Mouse (Mus musculus): ENCODE results near the gene Tenm3.

Gene Tenm3

GRCm38 (mm10) chr8:48843931-48844285, at the start of gene Tenm3:
TSS of gene Tenm3 (minus strand) at chr8:48843951.
- DNase-seq (ENCODE audit: low spot score), result no peak

DNA sequence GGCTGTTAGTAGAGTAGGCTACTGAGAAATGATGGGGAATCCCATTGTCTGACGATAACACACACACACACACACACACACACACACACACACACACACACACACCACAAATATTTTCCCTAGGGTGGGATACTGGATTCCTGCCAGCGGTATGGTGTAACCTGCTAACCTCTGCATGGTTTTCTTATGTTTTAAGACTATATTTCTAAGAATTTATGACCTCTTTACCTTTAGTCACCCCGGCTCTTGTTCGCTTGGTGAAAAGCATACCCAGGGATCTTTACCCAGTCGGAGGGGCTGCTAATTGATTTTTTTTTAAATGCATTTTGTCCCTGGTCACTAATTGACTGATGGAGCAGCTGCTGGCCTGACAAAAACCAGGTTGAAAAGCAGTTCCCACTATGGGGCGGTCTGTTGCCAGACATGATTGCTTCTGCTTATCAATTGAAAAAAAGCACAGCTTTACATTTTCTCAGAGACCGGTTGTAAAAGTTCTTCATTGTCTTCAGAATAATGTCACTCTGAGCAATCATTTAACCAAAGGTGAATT, 46.5 kb upstream of the Tenm3 start:
- DNase-seq (ENCODE audit: low spot score), result no peak

- DNase-seq (ENCODE audit: low spot score), result no peak
Observed at GRCm38 (mm10) chr8:48884270-48884669, 40.5 kb upstream of the Tenm3 start.

DNA sequence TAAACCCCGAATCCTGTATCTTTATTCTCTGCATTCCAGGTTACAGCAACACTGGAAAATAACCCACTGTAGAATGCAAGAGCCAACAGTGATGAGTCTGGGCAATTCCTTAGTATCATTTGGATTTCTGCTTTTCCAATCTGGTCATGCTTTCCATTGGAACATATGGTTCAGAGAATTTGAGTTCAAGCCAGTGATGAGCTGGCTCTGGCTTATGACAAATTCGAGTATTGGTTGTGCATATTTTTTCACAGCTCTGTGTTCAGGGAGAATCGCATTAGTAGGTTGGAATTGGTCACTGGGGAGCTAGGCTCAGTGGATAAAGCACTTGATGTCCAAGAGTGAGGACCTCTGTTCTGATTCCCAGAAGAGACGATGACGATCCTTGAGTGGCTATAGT, 36.8 kb upstream of the Tenm3 start:
- no peak for DNase-seq (ENCODE audit: low spot score)

GRCm38 (mm10) chr8:48865972-48866371, 22.2 kb upstream of the Tenm3 start:
- no peak for DNase-seq (ENCODE audit: low spot score)

DNA sequence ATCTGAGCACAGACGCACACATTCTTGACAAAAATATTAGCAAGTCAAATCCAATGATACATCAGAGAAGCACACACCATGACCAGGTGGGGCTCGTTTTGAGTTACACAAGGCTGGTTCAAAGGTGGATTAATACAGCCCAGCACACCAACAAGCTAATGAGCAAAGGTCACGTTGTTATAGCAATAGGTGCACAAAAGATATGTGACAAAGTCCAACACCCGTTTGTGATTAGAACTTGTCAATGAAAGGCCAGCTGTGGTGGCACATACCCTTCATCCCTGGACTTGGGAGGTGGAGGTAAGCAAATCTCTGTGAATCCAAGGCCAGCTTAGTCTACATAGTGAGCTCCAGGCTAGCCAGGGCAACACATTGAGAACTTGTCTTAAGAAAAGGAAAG, 21.7 kb upstream of the Tenm3 start:
- no peak for DNase-seq (ENCODE audit: low spot score)

GRCm38 (mm10) chr8:48850223-48851010, 6.7 kb upstream of the Tenm3 start:
- no peak for DNase-seq (ENCODE audit: low spot score)

- no peak for DNase-seq (ENCODE audit: low spot score)
Observed at GRCm38 (mm10) chr8:48849091-48849616, 5.4 kb upstream of the Tenm3 start.

DNA sequence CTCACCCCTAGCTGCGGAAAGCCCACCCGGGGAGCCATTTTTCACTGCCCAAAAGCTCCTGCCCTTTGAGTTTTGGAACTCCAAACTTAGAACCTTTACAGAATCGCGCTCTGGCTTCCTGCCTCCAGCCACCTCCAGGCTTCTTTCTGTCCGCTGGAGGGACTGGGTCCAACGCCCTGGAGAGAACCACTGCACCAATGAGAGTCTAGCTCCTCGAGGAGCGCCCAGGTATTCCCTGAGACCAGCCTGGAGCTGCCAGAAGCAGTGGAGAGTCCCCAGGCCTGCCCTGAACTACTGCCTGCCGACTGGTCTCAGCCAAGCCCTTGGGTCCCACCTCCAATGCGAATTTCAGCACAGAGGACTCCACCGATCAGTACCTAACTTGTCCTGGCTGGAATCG, 1.2 kb upstream of the Tenm3 start:
- no peak for DNase-seq (ENCODE audit: low spot score)

GRCm38 (mm10) chr8:48844370-48844905, 687 bp upstream of the Tenm3 start:
- no peak for DNase-seq (ENCODE audit: low spot score)

GRCm38 (mm10) chr8:48842991-48843930, 490 bp downstream of the Tenm3 start:
- peak; percentile 36 for DNase-seq (ENCODE audit: low spot score)

DNA sequence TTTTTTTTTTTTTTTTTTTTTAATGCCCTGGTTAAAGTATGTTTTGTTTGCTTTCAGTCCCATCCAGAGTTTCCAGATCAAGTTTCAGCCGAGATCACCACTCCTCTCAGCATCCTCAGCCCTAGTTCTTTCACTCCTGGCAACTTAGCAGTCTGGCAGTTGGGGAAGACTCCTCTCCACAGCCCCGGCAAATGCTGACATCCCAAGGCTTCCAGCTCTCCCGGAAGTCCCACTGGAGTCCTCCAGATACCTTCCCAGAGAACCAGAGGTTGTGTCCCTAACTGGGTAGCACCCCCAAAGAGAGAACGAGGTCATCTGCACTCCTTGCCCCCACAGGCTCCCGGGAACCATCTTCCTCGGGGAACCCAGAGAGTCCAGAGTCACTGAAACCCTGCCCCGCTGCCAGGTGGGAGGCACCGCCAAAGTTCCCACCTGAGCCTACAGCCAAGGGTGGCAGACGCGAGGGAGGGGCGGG, 1.2 kb downstream of the Tenm3 start:
- peak; percentile 33 for DNase-seq (ENCODE audit: low spot score)

DNA sequence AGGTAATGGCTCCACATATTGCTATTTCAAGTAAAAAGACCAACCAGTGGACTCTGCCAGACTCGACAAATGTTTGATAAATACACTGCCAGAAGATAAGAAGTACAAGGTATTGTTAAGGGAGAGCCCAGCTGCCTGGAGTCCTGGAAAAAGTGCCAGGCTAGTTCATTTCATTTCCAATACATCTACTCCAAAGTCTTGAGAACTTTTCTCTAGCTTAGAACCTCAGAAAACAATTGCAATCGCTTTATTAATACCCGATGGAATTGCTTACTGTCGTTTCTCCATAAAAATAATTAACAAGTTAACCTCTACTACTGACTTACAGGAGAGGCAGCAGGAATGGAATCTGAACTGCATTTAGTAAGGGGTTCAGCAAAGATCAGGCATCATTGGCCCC, 1.7 kb downstream of the Tenm3 start:
- no peak for DNase-seq (ENCODE audit: low spot score)

DNA sequence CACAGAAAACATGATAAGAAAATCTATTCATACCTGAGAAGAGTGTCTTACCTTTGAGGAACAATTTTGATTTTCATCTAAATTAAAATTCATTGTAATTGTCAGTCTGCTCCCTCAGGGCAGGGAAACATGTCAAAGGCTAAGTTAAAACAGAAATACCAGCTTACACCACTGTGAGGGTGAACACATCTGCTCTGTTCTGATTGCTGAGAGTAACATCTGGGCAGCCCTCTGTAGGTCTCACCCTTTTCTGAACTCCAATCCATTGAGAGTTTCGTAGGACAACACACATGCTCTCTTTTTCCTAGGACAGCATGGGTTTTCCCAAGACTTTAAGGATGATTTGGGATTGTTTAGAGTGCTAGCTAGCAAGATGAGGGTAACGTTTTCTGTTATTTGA, 8.0 kb downstream of the Tenm3 start:
- no peak for DNase-seq (ENCODE audit: low spot score)

- DNase-seq (ENCODE audit: low spot score), result no peak
Observed at GRCm38 (mm10) chr8:48827454-48827853, 16.3 kb downstream of the Tenm3 start.

GRCm38 (mm10) chr8:48825666-48826065, 18.1 kb downstream of the Tenm3 start:
- no peak for DNase-seq (ENCODE audit: low spot score)

- DNase-seq (ENCODE audit: low spot score), result no peak
Observed at GRCm38 (mm10) chr8:48822291-48822690, 21.5 kb downstream of the Tenm3 start.

DNA sequence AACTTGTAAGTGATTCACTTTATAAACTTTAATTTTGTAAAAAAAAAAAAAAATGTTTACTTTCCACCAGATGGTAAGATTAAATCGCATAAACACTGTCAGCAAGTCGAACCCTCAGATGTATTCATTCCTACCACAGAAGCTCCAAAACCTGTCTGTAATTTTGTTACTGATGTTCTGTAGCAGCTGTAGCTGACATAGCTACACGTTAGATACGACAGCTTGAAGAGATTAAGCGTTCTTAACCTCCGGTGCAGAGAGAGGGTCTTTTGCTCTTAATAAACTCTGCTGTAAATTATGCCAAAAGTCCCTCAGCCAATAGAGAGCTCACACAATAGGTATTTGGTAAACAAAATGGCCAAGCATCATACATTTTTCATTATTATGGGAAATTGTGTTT, 23.8 kb downstream of the Tenm3 start:
- no peak for DNase-seq (ENCODE audit: low spot score)

- no peak for DNase-seq (ENCODE audit: low spot score)
Observed at GRCm38 (mm10) chr8:48819348-48819747, 24.4 kb downstream of the Tenm3 start.

DNA sequence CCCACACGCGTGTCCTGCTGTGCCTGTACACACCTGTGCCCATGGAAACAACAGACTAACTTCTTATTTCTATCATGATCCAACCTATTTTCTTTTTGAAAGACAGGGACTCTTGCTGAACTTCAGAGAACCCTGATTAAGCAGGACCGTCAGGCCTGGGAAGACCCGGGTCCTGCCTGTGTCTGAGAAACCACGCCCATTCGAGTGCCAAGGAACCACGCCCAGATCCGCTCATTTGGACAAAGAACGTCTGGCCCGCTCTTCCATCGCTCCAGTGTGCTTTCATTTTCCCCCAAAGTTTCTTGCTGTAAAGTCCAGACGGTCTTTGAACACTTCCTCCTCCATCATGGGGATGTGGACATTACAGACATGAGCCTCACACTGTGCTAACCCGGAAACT, 26.8 kb downstream of the Tenm3 start:
- DNase-seq (ENCODE audit: low spot score), result peak; percentile 15

GRCm38 (mm10) chr8:48812196-48812741, 31.5 kb downstream of the Tenm3 start:
- DNase-seq (ENCODE audit: low spot score), result no peak

- DNase-seq (ENCODE audit: low spot score), result no peak
Observed at GRCm38 (mm10) chr8:48810615-48811014, 33.1 kb downstream of the Tenm3 start.

Measured in urinary bladder, postnatal 14 days (tissue).